Mouse (Mus musculus) kidney, embryonic 14.5 days (tissue): Measurements from ENCODE around the gene Kbtbd12. TPM values are rescaled to one million over a fixed set of nuclear protein-coding genes. Genes with fewer than 3 reads are reported as not detected.

Experiments
- ATAC-seq: fragments of 200-750 bp; cut with Nextera tagmentation; 2 replicates; pipeline ENCODE4 v1.8.0; 2017; ENCODE audit warnings: moderate number of reproducible peaks, mild to moderate bottlenecking, moderate TSS enrichment, moderate library complexity; ENCODE audit not compliant: low FRiP score, low TSS enrichment
- H3K27ac ChIP-seq: fragments of 300-500 bp; sonication (generic); 2 replicates; pipeline ENCODE4 v1.5.1; 2014; ENCODE audit warnings: low read depth, mild to moderate bottlenecking, low read length, moderate library complexity, mixed read lengths
- H3K27me3 ChIP-seq: fragments of 300-500 bp; sonication (generic); 2 replicates; pipeline ENCODE4 v1.6.1; 2014; ENCODE audit warnings: mild to moderate bottlenecking, low read length; ENCODE audit not compliant: control insufficient read depth, insufficient read depth
- H3K36me3 ChIP-seq: fragments of 300-500 bp; sonication (generic); 2 replicates; pipeline ENCODE4 v1.6.1; 2014; ENCODE audit warnings: low read length, mixed read lengths; ENCODE audit not compliant: control insufficient read depth, insufficient read depth
- H3K4me1 ChIP-seq: fragments of 300-500 bp; sonication (generic); 2 replicates; pipeline ENCODE4 v1.6.1; 2014; ENCODE audit warnings: low read length, mixed read lengths; ENCODE audit not compliant: control insufficient read depth, insufficient read depth
- H3K4me2 ChIP-seq: fragments of 300-500 bp; sonication (generic); replicated peaks from 2 replicates; pipeline ENCODE4 v1.6.1; 2014; ENCODE audit warnings: low read depth, mild to moderate bottlenecking, low read length
- H3K4me3 ChIP-seq: fragments of 300-500 bp; sonication (generic); 2 replicates; pipeline ENCODE4 v1.5.1; 2014; ENCODE audit warnings: mild to moderate bottlenecking, low read length
- H3K9ac ChIP-seq: fragments of 300-500 bp; sonication (generic); 2 replicates; pipeline ENCODE4 v1.6.1; 2014; ENCODE audit warnings: low read depth, mild to moderate bottlenecking, low read length, moderate library complexity
- H3K9me3 ChIP-seq: fragments of 300-500 bp; sonication (generic); 2 replicates; pipeline ENCODE4 v1.6.1; 2016; ENCODE audit warnings: low read length; ENCODE audit not compliant: control insufficient read depth
- WGBS: fragments of 180-500 bp; shearing (Covaris S2); extraction: QIAGEN DNeasy Blood & Tissue Kit; methylation state at CpG from one replicate; pipeline ENCODE4 v1.1.7; 2014; 5-methylcytosine and 5-hydroxymethylcytosine counted together
- polyA plus RNA-seq: library from polyadenylated mRNA; unstranded; fragments of >200 nt; fragmentation: Nextera tagmentation; extraction: Ambion mirVana; gene quantifications from 2 replicates; pipeline ENCODE4 v1.2.1, GENCODE M21; 2014

Gene Kbtbd12
- polyA plus RNA-seq, 1 experiment from 2014 or later: 0.24 TPM

DNA sequence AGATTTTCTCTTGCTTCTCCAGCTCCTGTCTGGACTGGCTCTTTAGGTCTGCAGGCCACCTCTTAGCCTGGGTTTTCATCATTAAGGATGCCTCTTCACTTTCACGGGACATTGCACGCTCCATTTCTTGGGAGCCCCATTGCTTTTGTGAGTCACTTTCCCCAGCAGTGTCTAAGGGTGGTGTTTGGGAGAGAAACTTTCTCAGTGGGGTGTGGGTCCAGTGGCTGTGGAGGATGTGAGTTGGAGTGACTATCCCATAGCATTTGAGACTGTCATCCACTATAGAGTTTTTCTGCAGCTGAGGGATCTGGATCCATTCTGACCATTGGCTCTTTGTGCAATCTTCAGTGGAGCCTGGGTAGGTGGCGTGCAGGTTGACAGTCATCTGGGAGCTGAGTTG, 114.3 kb downstream of the Kbtbd12 start:
- Histone ChIP-seq H3K4me1 (0 out of 2 replicates have a peak, but pooled peaks cover 5% of the 10 kb centered on the region), H3K27ac (no peak overlapping the region), H3K27me3 (no peaks in the 10 kb centered on the region), H3K9me3 (no peaks in the 10 kb centered on the region), H3K4me2 (no peak overlapping the region), H3K36me3 (no peaks in the 10 kb centered on the region), H3K9ac (no peak overlapping the region), H3K4me3 (no peak overlapping the region)
- WGBS: 90% methylated on average over 3 of the region's 3 CpGs
- ATAC-seq: no peak

- Histone ChIP-seq H3K9me3 (no peaks in the 10 kb centered on the region), H3K4me1 (0 out of 2 replicates have a peak, but pooled peaks cover 5% of the 10 kb centered on the region), H3K4me3 (no peak overlapping the region), H3K9ac (no peak overlapping the region), H3K4me2 (no peak overlapping the region), H3K27ac (no peak overlapping the region), H3K27me3 (no peaks in the 10 kb centered on the region), H3K36me3 (no peaks in the 10 kb centered on the region)
- no peak for ATAC-seq
- WGBS: 76% methylated on average over 3 of the region's 3 CpGs
These were observed 114.7 kb downstream of the Kbtbd12 start for GRCm38 (mm10) chr6:88523043-88523442.

DNA sequence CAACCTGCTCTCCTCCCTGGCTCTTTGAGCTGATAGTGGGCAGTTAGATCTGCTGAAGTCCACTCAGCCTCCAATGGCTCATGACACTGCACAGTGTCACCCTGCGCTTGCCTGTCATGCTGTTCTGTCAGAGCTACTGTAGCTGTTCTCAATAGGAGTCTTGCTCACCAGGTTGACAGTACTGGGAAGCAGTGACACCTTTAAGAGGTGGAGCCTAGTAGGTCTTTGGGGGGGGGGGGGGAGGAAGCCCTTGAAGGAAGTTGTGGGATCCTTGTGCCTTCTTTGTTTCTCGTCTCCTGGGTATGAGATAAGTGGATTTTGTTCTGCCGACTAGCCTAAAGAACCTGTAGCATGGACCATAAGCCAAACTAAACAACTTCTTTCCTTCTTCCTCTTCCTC, 115.1 kb downstream of the Kbtbd12 start:
- H3K4me1 ChIP-seq: peaks cover 6% of the 10 kb centered on the region; the same call in 1 of the 2 replicates
- H3K4me3 ChIP-seq: no peak overlapping the region
- no peaks in the 10 kb centered on the region for H3K27me3 ChIP-seq
- 76% methylated on average over 3 of the region's 3 CpGs for WGBS
- no peak overlapping the region for H3K9ac ChIP-seq
- no peaks in the 10 kb centered on the region for H3K9me3 ChIP-seq
- no peak overlapping the region for H3K27ac ChIP-seq
- no peak for ATAC-seq
- no peaks in the 10 kb centered on the region for H3K36me3 ChIP-seq
- no peak overlapping the region for H3K4me2 ChIP-seq

DNA sequence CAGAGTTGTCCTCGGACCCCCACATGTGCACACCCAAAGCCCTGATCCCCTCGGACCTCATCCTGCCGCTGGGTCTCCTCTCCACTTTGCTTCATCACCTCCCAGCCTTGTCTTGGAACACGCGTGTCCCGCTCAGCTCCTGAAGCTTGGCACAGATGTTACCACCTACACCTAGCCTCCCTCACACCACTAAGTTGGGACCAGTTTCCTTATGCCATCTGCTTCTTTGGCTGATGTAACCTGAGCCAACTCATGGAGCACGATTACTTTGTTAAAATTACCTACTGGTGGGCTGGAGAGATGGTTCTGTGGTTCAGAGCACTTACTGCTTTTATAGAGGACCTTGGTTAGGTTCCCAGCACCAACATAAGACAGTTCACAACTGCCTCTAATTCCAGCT, 115.9 kb downstream of the Kbtbd12 start:
- H3K4me2 ChIP-seq: no peak overlapping the region
- WGBS: 86% methylated on average over 7 of the region's 7 CpGs

DNA sequence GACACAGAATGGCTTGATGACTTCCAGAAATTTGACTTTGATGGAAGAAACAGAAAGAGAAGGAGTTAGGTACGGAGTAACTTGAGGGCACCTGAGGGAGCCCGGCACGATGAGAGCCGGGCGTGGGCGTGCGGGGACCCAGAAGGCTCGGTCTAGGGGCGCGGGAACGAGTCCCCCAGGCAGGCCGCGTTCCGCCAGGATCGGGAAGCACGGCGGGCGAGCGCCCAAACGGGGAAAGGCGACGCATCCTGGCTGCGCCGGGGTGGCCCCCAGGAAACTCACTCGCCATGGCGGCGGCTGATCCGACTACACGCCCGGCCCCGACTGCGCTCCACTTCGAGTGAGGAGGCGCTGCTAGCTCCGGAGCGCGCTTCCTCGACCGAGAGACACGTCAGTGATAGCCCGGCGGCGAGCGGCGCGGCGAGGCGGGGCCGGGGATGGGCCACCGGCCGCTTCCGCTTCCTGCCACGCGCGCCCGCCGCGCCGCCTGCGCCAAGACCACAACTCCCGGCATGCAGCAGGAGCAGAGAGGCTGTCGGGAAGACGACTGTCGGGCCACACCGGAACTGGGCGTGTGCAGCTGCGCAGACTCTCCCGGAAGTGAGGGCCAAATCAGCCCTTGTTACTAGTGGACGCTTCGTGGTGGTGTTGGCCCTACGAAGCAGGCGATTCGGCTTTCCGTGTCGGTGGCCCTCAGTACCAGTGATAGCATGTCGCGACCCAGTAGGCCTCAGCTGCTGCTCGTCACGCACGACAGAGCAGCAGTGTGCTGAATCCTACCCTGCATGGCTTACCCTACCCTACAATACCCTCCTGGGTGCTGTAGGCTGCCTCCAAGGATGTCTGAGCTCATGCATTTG, 119.1 kb downstream of the Kbtbd12 start, which contains the start of gene Sec61a1:
Gene Sec61a1, minus strand, starts transcription at position 502 of the 860 bp plus-strand sequence.
- under 1% methylated on average over 80 of the region's 80 CpGs for WGBS
- peaks cover 16% of the 10 kb centered on the region for H3K4me1 ChIP-seq
- H3K27ac ChIP-seq: peak within 1 kb of the TSS; percentile 83
- no peaks in the 10 kb centered on the region for H3K27me3 ChIP-seq
- peak; percentile 97 for ATAC-seq
- H3K4me2 ChIP-seq: peak within 1 kb of the TSS; percentile 90
- H3K36me3 ChIP-seq: peaks cover 31% of the 10 kb centered on the region
- peak within 1 kb of the TSS; percentile 97 for H3K4me3 ChIP-seq
- no peaks in the 10 kb centered on the region for H3K9me3 ChIP-seq
- H3K9ac ChIP-seq: peak within 1 kb of the TSS; percentile 98

More for the DNA sequence above, 115.9 kb downstream of the Kbtbd12 start:
- peaks cover 13% of the 10 kb centered on the region for H3K4me1 ChIP-seq
- no peaks in the 10 kb centered on the region for H3K9me3 ChIP-seq
- no peaks in the 10 kb centered on the region for H3K27me3 ChIP-seq
- 0 out of 2 replicates have a peak, but pooled peaks cover 2% of the 10 kb centered on the region for H3K36me3 ChIP-seq
- H3K4me3 ChIP-seq: no peak overlapping the region
- H3K27ac ChIP-seq: no peak overlapping the region
- H3K9ac ChIP-seq: no peak overlapping the region
- no peak for ATAC-seq

- Histone ChIP-seq H3K27me3 (no peaks in the 10 kb centered on the region), H3K4me1 (peaks cover 16% of the 10 kb centered on the region), H3K36me3 (peaks cover 38% of the 10 kb centered on the region), H3K4me3 (peak overlapping the region; percentile 97), H3K27ac (peak overlapping the region; percentile 71), H3K9ac (peak overlapping the region; percentile 98), H3K4me2 (peak overlapping the region; percentile 90), H3K9me3 (no peaks in the 10 kb centered on the region)
- WGBS: 6% methylated on average over 18 of the region's 18 CpGs
- no peak for ATAC-seq
These were observed 119.9 kb downstream of the Kbtbd12 start for GRCm38 (mm10) chr6:88517701-88518403.

GRCm38 (mm10) chr6:88516667-88517066, 121.1 kb downstream of the Kbtbd12 start:
- ATAC-seq: no peak
- peak overlapping the region; percentile 97; the same call in 1 of the 2 replicates for H3K4me3 ChIP-seq

GRCm38 (mm10) chr6:88515971-88516370, 121.8 kb downstream of the Kbtbd12 start:
- Histone ChIP-seq H3K9ac (no peak overlapping the region), H3K27me3 (no peaks in the 10 kb centered on the region), H3K4me3 (no peak overlapping the region), H3K36me3 (peaks cover 57% of the 10 kb centered on the region), H3K9me3 (no peaks in the 10 kb centered on the region), H3K27ac (no peak overlapping the region), H3K4me2 (no peak overlapping the region), H3K4me1 (peaks cover 16% of the 10 kb centered on the region)
- 86% methylated on average over 8 of the region's 8 CpGs for WGBS
- no peak for ATAC-seq

More at GRCm38 (mm10) chr6:88516667-88517066, 121.1 kb downstream of the Kbtbd12 start:
- no peaks in the 10 kb centered on the region for H3K9me3 ChIP-seq
- H3K4me1 ChIP-seq: peaks cover 16% of the 10 kb centered on the region
- WGBS: 70% methylated on average over 5 of the region's 5 CpGs
- H3K4me2 ChIP-seq: peak overlapping the region; percentile 90
- peaks cover 50% of the 10 kb centered on the region for H3K36me3 ChIP-seq
- H3K27ac ChIP-seq: no peak overlapping the region
- no peaks in the 10 kb centered on the region for H3K27me3 ChIP-seq
- H3K9ac ChIP-seq: peak overlapping the region; percentile 44; the same call in 1 of the 2 replicates
